In genomic region chr5:100070255-100070654, GRCm38 (mm10) we compare ENCODE assay signal across 7 mouse cellular contexts. TPM values are rescaled to one million over a fixed set of nuclear protein-coding genes. Genes with fewer than 3 reads are reported as not detected.
A peak's percentile ranks its signal among the peaks of the same experiment; 100 is the strongest.
DNase-seq lines count a peak whose midpoint lies in the region; ATAC-seq and TF ChIP-seq lines count a peak whose summit lies in the region.

No protein-coding gene starts in this region.

- TF ChIP-seq CTCF in gastrocnemius, adult 2 months (IDR thresholded peaks at IDR 0.05): peak; percentile 100
- TF ChIP-seq CTCF in intestine, postnatal 0 days (IDR thresholded peaks at IDR 0.05; ENCODE audit: low read depth): peak; percentile 99
- TF ChIP-seq CTCF in small intestine, adult 2 months (IDR thresholded peaks at IDR 0.05; ENCODE audit: extremely low read depth, insufficient read length, insufficient replicate concordance, low read depth, low read length): peak; percentile 98

- H3K27me3 ChIP-seq in intestine, postnatal 0 days (replicated peaks; ENCODE audit: control insufficient read depth, insufficient read depth, low read length): no peaks in the 10 kb centered on the region
- no peaks in the 10 kb centered on the region for H3K27me3 ChIP-seq in midbrain, embryonic 14.5 days (ENCODE audit: control insufficient read depth, insufficient read depth, low read length)
- no peaks in the 10 kb centered on the region for H3K27me3 ChIP-seq in small intestine, adult 2 months (ENCODE audit: control insufficient read depth, insufficient read depth, low read length)

- WGBS in intestine, postnatal 0 days: 28% methylated on average over 3 of the region's 3 CpGs
- WGBS in midbrain, embryonic 14.5 days: 33% methylated on average over 3 of the region's 3 CpGs
- 30% methylated on average over 3 of the region's 3 CpGs for WGBS in small intestine, adult 2 months

- H3K9me3 ChIP-seq in intestine, postnatal 0 days (ENCODE audit: control insufficient read depth): no peaks in the 10 kb centered on the region
- no peaks in the 10 kb centered on the region for H3K9me3 ChIP-seq in midbrain, embryonic 14.5 days (ENCODE audit: control insufficient read depth, low read length)

- intact Hi-C loops in gastrocnemius, adult 2 months (cut with DNase I): loop anchor here (2.0 to 5.0 kb wide), 2 partner anchors 171 to 252 kb away; no protein-coding TSS in a partner anchor
- intact Hi-C loops in left cerebral cortex, postnatal 4 days (cut with DNase I): loop anchor here (5.0 kb wide), 4 partner anchors 87 to 252 kb away; partner anchors contain the start of gene Tmem150c

- peak; percentile 62 for DNase-seq in adipocyte (ENCODE audit: low spot score)
- DNase-seq in cerebellum, postnatal 36 days: peak; percentile 85 to 90
- peak; percentile 81 for DNase-seq in gastrocnemius, adult 2 months
- peak; percentile 85 for DNase-seq in left cerebral cortex, postnatal 4 days
- peak; percentile 89 for DNase-seq in midbrain, embryonic 14.5 days

- no peak for TF ChIP-seq POLR2A in small intestine, adult 2 months (IDR thresholded peaks at IDR 0.05; ENCODE audit: low read depth, low read length)

- ATAC-seq in intestine, postnatal 0 days: peak; percentile 52; the same call in 1 of the 2 replicates
- peak; percentile 64; the same call in 1 of the 2 replicates for ATAC-seq in midbrain, embryonic 14.5 days (ENCODE audit: low FRiP score, low TSS enrichment)

- H3K36me3 ChIP-seq in intestine, postnatal 0 days (ENCODE audit: control insufficient read depth, insufficient read depth): peaks cover 52% of the 10 kb centered on the region
- peaks cover 40% of the 10 kb centered on the region for H3K36me3 ChIP-seq in midbrain, embryonic 14.5 days (ENCODE audit: control insufficient read depth, insufficient read depth, low read length)
- peaks cover 24% of the 10 kb centered on the region for H3K36me3 ChIP-seq in small intestine, adult 2 months (ENCODE audit: control insufficient read depth, insufficient read depth, low read length)

- H3K27ac ChIP-seq in gastrocnemius, adult 2 months: no peak overlapping the region
- no peak overlapping the region for H3K27ac ChIP-seq in intestine, postnatal 0 days (ENCODE audit: low read depth, low read length)
- H3K27ac ChIP-seq in midbrain, embryonic 14.5 days (replicated peaks; ENCODE audit: low read depth, low read length): no peak overlapping the region
- no peak overlapping the region for H3K27ac ChIP-seq in small intestine, adult 2 months (ENCODE audit: insufficient read depth, low read depth, low read length)

- H3K4me3 ChIP-seq in gastrocnemius, adult 2 months: no peak overlapping the region
- H3K4me3 ChIP-seq in intestine, postnatal 0 days (ENCODE audit: low read depth, low read length): no peak overlapping the region
- H3K4me3 ChIP-seq in midbrain, embryonic 14.5 days (replicated peaks; ENCODE audit: low read depth, low read length): no peak overlapping the region
- no peak overlapping the region for H3K4me3 ChIP-seq in small intestine, adult 2 months (ENCODE audit: low read depth, low read length)

- no peak overlapping the region for H3K4me2 ChIP-seq in intestine, postnatal 0 days (replicated peaks; ENCODE audit: low read depth)
- H3K4me2 ChIP-seq in midbrain, embryonic 14.5 days (ENCODE audit: low read length): no peak overlapping the region

- no peak overlapping the region for H3K9ac ChIP-seq in intestine, postnatal 0 days (ENCODE audit: low read depth, low read length)
- no peak overlapping the region for H3K9ac ChIP-seq in midbrain, embryonic 14.5 days (replicated peaks; ENCODE audit: low read length)

- no peaks in the 10 kb centered on the region for H3K4me1 ChIP-seq in intestine, postnatal 0 days (replicated peaks; ENCODE audit: control insufficient read depth, insufficient read depth, low read length)
- H3K4me1 ChIP-seq in midbrain, embryonic 14.5 days (ENCODE audit: control insufficient read depth, insufficient read depth, low read length): no peaks in the 10 kb centered on the region
- no peaks in the 10 kb centered on the region for H3K4me1 ChIP-seq in small intestine, adult 2 months (ENCODE audit: control insufficient read depth, insufficient read depth, insufficient read length, low read length)

RNA-seq across cellular contexts. Expression of gene Enoph1, which starts 30.5 kb away (rescaled TPM):
- total RNA-seq in gastrocnemius, adult 2 months (2021): 1 to 10 TPM; 6.7 to 9.0 TPM
- 26.6 TPM in 2 replicates for polyA plus RNA-seq in intestine, postnatal 0 days (2015; fragmentation: Nextera tagmentation; extraction: Ambion mirVana)
- total RNA-seq in left cerebral cortex, postnatal 4 days (2021): 10 to 100 TPM; 53.3 to 54.6 TPM
- 43.4 and 49.4 TPM in 2 replicates for polyA plus RNA-seq in midbrain, embryonic 14.5 days (2014; fragmentation: Nextera tagmentation; extraction: Ambion mirVana)
- 14.4 and 33.9 TPM in 2 replicates for polyA plus RNA-seq in small intestine, adult 2 months (2012; rRNA removed)

RNA-seq across cellular contexts. Expression of gene Hnrnpdl, which starts 30.8 kb away (rescaled TPM):
- total RNA-seq in gastrocnemius, adult 2 months (2021): 10 to 100 TPM; 74.8 to 77.5 TPM
- polyA plus RNA-seq in intestine, postnatal 0 days (2015; fragmentation: Nextera tagmentation; extraction: Ambion mirVana): 61.6 and 63.2 TPM in 2 replicates
- 100 to 1,000 TPM; 259 to 272 TPM for total RNA-seq in left cerebral cortex, postnatal 4 days (2021)
- polyA plus RNA-seq in midbrain, embryonic 14.5 days (2014; fragmentation: Nextera tagmentation; extraction: Ambion mirVana): 268 and 279 TPM in 2 replicates
- 14.4 and 41.0 TPM in 2 replicates for polyA plus RNA-seq in small intestine, adult 2 months (2012; rRNA removed)
